Mouse (Mus musculus): ENCODE measurements around the gene Fam43a. TPM values are rescaled to one million over a fixed set of nuclear protein-coding genes. Genes with fewer than 3 reads are reported as not detected.

Gene Fam43a
- polyA plus RNA-seq, 1 experiment from 2014 or later, result 6.8 TPM

DNA sequence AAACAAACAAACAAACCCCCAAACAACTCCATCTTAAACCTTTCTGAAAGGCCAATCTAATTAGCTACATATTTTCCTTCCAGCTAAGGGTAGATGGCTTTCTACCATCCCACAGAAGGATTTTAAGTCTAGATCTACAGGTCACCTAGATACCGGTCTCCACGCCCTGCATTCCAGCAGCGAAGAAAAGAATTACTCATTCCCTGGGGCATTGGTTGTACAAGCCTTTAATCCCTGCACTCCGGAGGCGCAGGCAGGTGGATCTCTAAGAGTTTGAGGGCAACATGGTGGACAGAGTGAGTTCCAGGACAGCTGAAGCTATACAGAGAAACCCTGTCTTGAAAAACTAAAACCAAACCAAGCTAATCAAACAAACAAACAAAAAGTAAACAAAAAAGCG is 28.9 kb downstream of the Fam43a start:
- no peak for ATAC-seq
- H3K9ac ChIP-seq (replicated peaks), result no peak overlapping the region
- H3K4me3 ChIP-seq (ENCODE audit: low read depth, low read length), result no peak overlapping the region
- H3K4me2 ChIP-seq (ENCODE audit: low read depth, low read length), result no peak overlapping the region
- DNase-seq, result no peak
- WGBS (ENCODE audit: insufficient replicate concordance), result 72% methylated on average over 6 of the region's 6 CpGs
- TF ChIP-seq CTCF (IDR thresholded peaks at IDR 0.05; ENCODE audit: low read depth), result no peak
- TF ChIP-seq EP300 (IDR thresholded peaks at IDR 0.05; ENCODE audit: low read depth), result no peak
- H3K36me3 ChIP-seq (replicated peaks; ENCODE audit: insufficient read depth, low read length), result no peaks in the 10 kb centered on the region
- H3K27me3 ChIP-seq (ENCODE audit: insufficient read depth, low read length), result no peaks in the 10 kb centered on the region
- no peaks in the 10 kb centered on the region for H3K9me3 ChIP-seq (ENCODE audit: low read length)
- no peaks in the 10 kb centered on the region for H3K4me1 ChIP-seq (ENCODE audit: insufficient read depth)
- H3K27ac ChIP-seq (ENCODE audit: low read depth), result no peak overlapping the region

DNA sequence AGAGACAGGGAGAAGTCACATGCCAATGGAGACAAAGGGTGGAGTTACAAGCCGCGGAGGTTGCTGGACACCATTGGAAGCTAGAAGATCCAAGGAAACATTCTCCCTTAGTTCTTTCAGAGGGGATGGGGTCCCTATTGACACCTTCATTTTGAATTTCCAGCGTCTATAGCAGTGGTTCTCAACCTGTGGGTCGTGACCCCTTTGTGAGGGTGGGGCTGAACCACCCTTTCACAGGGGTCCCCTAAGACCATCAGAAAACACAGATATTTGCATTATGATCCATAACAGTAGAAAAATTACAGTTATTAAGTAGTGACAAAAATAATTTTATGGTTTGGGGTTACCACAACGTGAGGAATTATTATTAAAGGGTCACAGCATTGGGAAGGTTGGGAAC is 30.0 kb downstream of the Fam43a start:
- Histone ChIP-seq H3K27me3 (ENCODE audit: insufficient read depth, low read length) (no peaks in the 10 kb centered on the region), H3K4me2 (ENCODE audit: low read depth, low read length) (no peak overlapping the region), H3K9ac (replicated peaks) (no peak overlapping the region), H3K4me3 (ENCODE audit: low read depth, low read length) (no peak overlapping the region), H3K4me1 (ENCODE audit: insufficient read depth) (no peaks in the 10 kb centered on the region), H3K36me3 (replicated peaks; ENCODE audit: insufficient read depth, low read length) (no peaks in the 10 kb centered on the region), H3K27ac (ENCODE audit: low read depth) (no peak overlapping the region), H3K9me3 (ENCODE audit: low read length) (no peaks in the 10 kb centered on the region)
- no peak for ATAC-seq
- WGBS (ENCODE audit: insufficient replicate concordance), result 77% methylated on average over 5 of the region's 5 CpGs
- no peak for DNase-seq
- no peak for TF ChIP-seq EP300 (IDR thresholded peaks at IDR 0.05; ENCODE audit: low read depth)
- no peak for TF ChIP-seq CTCF (IDR thresholded peaks at IDR 0.05; ENCODE audit: low read depth)

GRCm38 (mm10) chr16:30633906-30634746 is 34.6 kb downstream of the Fam43a start:
- no peaks in the 10 kb centered on the region for H3K36me3 ChIP-seq (replicated peaks; ENCODE audit: insufficient read depth, low read length)
- TF ChIP-seq CTCF (IDR thresholded peaks at IDR 0.05; ENCODE audit: low read depth), result no peak
- DNase-seq (no peak), ATAC-seq (no peak)
- no peak overlapping the region for H3K27ac ChIP-seq (ENCODE audit: low read depth)
- no peaks in the 10 kb centered on the region for H3K9me3 ChIP-seq (ENCODE audit: low read length)
- H3K9ac ChIP-seq (replicated peaks), result no peak overlapping the region
- WGBS (ENCODE audit: insufficient replicate concordance), result 52% methylated on average over 8 of the region's 8 CpGs
- no peaks in the 10 kb centered on the region for H3K4me1 ChIP-seq (ENCODE audit: insufficient read depth)
- H3K4me2 ChIP-seq (ENCODE audit: low read depth, low read length), result no peak overlapping the region
- no peak overlapping the region for H3K4me3 ChIP-seq (ENCODE audit: low read depth, low read length)
- no peaks in the 10 kb centered on the region for H3K27me3 ChIP-seq (ENCODE audit: insufficient read depth, low read length)

GRCm38 (mm10) chr16:30638586-30638985 is 39.1 kb downstream of the Fam43a start:
- H3K9me3 ChIP-seq (ENCODE audit: low read length), result no peaks in the 10 kb centered on the region
- 86% methylated on average over 14 of the region's 14 CpGs for WGBS (ENCODE audit: insufficient replicate concordance)
- H3K36me3 ChIP-seq (replicated peaks; ENCODE audit: insufficient read depth, low read length), result no peaks in the 10 kb centered on the region
- ATAC-seq (no peak), DNase-seq (no peak)
- H3K4me1 ChIP-seq (ENCODE audit: insufficient read depth), result no peaks in the 10 kb centered on the region
- TF ChIP-seq EP300 (IDR thresholded peaks at IDR 0.05; ENCODE audit: low read depth), result no peak
- TF ChIP-seq CTCF (IDR thresholded peaks at IDR 0.05; ENCODE audit: low read depth), result no peak
- no peak overlapping the region for H3K4me2 ChIP-seq (ENCODE audit: low read depth, low read length)
- no peak overlapping the region for H3K9ac ChIP-seq (replicated peaks)
- H3K4me3 ChIP-seq (ENCODE audit: low read depth, low read length), result no peak overlapping the region
- H3K27me3 ChIP-seq (ENCODE audit: insufficient read depth, low read length), result no peaks in the 10 kb centered on the region
- H3K27ac ChIP-seq (ENCODE audit: low read depth), result no peak overlapping the region

DNA sequence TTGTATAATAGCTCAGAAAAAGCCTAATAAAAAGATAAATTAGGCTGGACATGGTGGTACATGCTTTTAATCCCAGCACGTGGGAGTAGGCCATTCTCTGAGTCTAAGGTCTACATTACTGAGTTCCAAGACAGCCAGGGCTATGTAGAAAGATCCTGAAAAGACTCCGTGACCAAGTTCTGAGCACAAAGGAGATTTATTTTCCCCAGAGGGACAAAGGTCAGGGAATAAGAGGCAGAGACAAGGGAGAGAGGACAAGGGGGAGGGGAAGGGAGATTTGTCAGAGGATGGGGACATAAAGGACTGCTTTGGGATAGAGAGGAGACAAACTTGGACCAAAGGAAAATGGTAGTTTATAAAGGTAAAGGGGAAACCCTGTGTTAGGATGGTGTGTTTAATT is 41.1 kb downstream of the Fam43a start:
- TF ChIP-seq EP300 (IDR thresholded peaks at IDR 0.05; ENCODE audit: low read depth), result no peak
- Histone ChIP-seq H3K9me3 (ENCODE audit: low read length) (no peaks in the 10 kb centered on the region), H3K4me2 (ENCODE audit: low read depth, low read length) (no peak overlapping the region), H3K4me1 (ENCODE audit: insufficient read depth) (no peaks in the 10 kb centered on the region; the same call in 1 of the 2 replicates), H3K4me3 (ENCODE audit: low read depth, low read length) (no peak overlapping the region), H3K36me3 (replicated peaks; ENCODE audit: insufficient read depth, low read length) (no peaks in the 10 kb centered on the region), H3K27me3 (ENCODE audit: insufficient read depth, low read length) (no peaks in the 10 kb centered on the region), H3K9ac (replicated peaks) (no peak overlapping the region), H3K27ac (ENCODE audit: low read depth) (no peak overlapping the region)
- ATAC-seq (no peak), DNase-seq (no peak)
- 79% methylated on average over 2 of the region's 2 CpGs for WGBS (ENCODE audit: insufficient replicate concordance)

GRCm38 (mm10) chr16:30641408-30641807 is 41.9 kb downstream of the Fam43a start:
- WGBS (ENCODE audit: insufficient replicate concordance), result 76% methylated on average over 4 of the region's 4 CpGs
- ATAC-seq, result no peak
- no peak for TF ChIP-seq EP300 (IDR thresholded peaks at IDR 0.05; ENCODE audit: low read depth)
- no peak for TF ChIP-seq CTCF (IDR thresholded peaks at IDR 0.05; ENCODE audit: low read depth)
- no peaks in the 10 kb centered on the region for H3K9me3 ChIP-seq (ENCODE audit: low read length)
- peaks cover 8% of the 10 kb centered on the region for H3K4me1 ChIP-seq (ENCODE audit: insufficient read depth)
- H3K9ac ChIP-seq (replicated peaks), result no peak overlapping the region
- no peak overlapping the region for H3K4me2 ChIP-seq (ENCODE audit: low read depth, low read length)
- H3K4me3 ChIP-seq (ENCODE audit: low read depth, low read length), result no peak overlapping the region
- no peak overlapping the region for H3K27ac ChIP-seq (ENCODE audit: low read depth)
- H3K27me3 ChIP-seq (ENCODE audit: insufficient read depth, low read length), result no peaks in the 10 kb centered on the region
- DNase-seq, result no peak
- no peaks in the 10 kb centered on the region for H3K36me3 ChIP-seq (replicated peaks; ENCODE audit: insufficient read depth, low read length)

All from liver, postnatal 0 days (tissue).